Mouse (Mus musculus): ENCODE data around the gene 4933428M09Rik.
"Not testable (repeated sequence)": the region's sequence is repeated elsewhere in the genome, so short reads cannot be mapped to it uniquely, and the experiment has no call there.

The 4933428M09Rik gene

GRCm38 (mm10) chrX:139178928-139179327 is at the start of gene 4933428M09Rik:
4933428M09Rik (plus strand) TSS chrX:139179228.
- DNase-seq, result no peak

GRCm38 (mm10) chrX:139134031-139134430 is 45.0 kb upstream of the 4933428M09Rik start:
- DNase-seq, result no peak

DNA sequence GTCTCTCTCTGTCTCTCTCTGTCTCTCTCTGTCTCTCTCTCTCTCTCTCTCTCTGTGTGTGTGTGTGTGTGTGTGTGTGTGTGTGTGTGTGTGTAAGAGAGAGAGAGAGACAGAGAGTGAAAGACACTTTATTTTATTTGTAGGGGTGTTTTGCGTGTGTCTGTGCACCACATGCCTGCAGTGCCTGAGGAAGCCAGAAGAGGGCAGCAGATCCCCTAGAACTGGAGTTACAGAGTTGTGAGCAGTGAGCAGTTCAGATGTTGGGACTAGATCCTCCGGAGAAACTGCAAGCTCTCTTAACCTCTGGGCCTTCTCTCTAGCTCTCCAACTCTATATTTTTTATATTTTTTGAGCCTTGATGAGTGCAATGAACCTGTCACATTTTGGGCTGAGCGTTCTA is 12.5 kb downstream of the 4933428M09Rik start:
- peak; percentile 3 for DNase-seq

- DNase-seq, result no peak
Measured at GRCm38 (mm10) chrX:139194572-139195279, 15.7 kb downstream of the 4933428M09Rik start.

GRCm38 (mm10) chrX:139209191-139209828 is 30.3 kb downstream of the 4933428M09Rik start:
- DNase-seq, result not testable (repeated sequence)

- peak; percentile 40 for DNase-seq
Measured at GRCm38 (mm10) chrX:139209829-139210225, 30.8 kb downstream of the 4933428M09Rik start, which contains the start of gene Mum1l1. Mum1l1 (plus strand) TSS chrX:139210042.

GRCm38 (mm10) chrX:139214765-139215164 is 35.7 kb downstream of the 4933428M09Rik start:
- DNase-seq, result no peak

DNA sequence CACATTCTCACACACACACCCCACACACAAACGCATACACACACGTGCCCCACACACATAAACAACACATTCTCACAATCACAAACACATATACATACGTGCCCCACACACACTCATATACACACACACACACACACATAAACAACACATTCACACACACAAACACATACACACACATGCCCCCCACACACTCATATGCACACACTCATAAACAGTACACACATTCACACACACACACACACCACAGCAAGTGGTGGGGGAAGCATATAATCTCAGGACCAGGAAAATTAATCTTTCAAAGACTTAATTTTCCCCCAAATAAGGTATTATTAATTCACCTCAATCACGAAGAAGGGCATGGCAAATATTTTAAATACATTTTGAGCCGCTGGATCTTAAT is 37.4 kb downstream of the 4933428M09Rik start:
- DNase-seq, result no peak

DNA sequence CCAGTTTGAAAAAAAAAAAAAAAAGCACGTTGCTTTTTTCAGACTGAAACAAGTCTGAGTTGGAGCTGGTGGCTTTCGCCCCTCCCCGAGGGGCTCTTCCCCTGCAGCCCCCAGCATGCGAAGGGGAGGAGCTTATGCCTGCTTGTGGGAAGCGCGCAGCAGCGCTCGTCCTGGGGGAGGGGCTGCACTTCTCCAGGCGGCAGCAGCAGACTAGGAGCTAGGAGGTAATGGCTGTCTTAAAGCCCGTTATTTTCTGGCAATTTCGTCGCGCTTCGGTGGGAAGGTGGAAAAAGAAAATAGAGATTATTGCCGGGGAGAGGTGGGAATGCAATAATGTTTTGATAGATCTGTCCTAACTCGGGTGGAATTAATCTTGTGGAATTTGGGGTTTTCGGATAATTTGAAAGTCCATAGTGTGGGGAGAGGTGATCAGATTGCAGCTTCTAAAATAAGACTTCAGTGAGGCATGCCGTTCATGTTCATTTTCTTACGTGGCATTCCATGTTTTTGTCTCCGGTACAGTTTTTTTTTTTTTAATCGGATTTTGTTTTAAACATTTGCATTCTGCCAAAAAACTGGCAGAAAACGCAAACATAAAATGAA is 38.1 kb downstream of the 4933428M09Rik start:
- DNase-seq, result peak; percentile 63

DNA sequence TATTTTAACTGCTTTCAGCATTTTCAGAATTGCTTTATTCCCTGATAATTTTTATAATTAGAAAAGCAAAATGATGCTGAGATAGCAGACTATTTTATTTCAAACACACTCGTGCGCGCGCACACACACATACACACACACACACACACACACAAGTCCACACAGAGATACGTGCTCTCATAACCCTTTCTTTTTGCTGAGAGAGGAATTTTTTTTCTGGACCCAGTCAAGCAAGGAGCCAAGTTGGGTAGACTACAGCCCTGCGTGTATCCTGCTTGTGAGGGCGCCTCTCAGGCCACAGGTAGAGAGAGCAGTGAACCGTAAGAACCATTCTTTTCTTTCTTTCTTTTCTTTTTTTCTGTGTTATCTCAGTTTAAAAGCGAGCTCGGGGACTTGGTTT is 38.7 kb downstream of the 4933428M09Rik start:
- no peak for DNase-seq

- DNase-seq, result peak; percentile 35
Measured at GRCm38 (mm10) chrX:139219017-139219416, 40.0 kb downstream of the 4933428M09Rik start.

DNA sequence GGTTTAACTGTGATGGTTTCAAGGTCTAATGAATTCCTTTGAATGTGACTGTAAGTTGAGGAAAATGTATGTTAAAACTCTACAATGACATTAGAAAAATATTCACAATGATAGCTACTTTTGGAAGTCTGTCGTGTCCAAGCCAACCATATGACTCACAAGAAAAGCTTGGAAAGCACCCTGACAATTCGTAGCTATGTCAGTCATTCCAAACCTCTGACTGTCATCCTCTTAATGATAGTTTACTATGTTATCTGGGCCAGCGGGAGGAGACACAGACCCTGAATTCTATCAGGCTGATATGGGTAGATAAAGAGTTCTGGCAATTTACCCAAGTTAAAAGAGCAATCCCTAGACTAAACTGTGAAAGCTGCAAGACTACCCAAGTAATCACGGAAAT is 41.8 kb downstream of the 4933428M09Rik start:
- DNase-seq, result no peak

DNA sequence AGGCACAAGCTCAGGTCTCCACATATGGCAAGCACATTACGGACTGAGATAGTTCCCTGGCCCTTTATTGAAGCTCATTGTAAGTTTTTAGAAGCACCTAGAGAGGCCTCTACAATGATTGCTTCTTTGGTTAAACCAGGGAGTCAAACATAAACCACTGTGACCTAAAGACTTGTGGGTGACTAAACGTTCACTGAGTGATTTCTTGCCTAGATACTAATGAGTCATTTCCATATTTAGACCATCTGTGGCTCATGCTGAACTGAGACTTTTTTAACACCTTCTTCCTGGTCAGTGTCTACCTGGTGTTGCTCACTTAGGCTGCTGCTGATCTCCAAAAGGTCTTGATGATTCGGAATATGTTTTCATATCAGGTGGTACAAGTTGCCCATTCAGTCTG is 42.9 kb downstream of the 4933428M09Rik start:
- DNase-seq, result no peak

Measured in right cerebral cortex, postnatal 4 days (tissue).